Mouse (Mus musculus) heart, embryonic 16.5 days (tissue): Measurements from ENCODE around the gene Rbm19. TPM values are rescaled to one million over a fixed set of nuclear protein-coding genes. Genes with fewer than 3 reads are reported as not detected.
A peak's percentile ranks its signal among the peaks of the same experiment; 100 is the strongest.

Experiments used
- ATAC-seq: fragments of 200-750 bp; cut with Nextera tagmentation; replicated peaks from 2 replicates; pipeline ENCODE4 v1.8.0; 2017; ENCODE audit warnings: moderate number of reproducible peaks; ENCODE audit not compliant: insufficient read depth, low FRiP score; ENCODE audit errors: extremely low read depth
- H3K27ac ChIP-seq: fragments of 300-500 bp; sonication (generic); 2 replicates; pipeline ENCODE4 v1.5.1; 2014; ENCODE audit warnings: mild to moderate bottlenecking, low read length, control low read depth, moderate library complexity
- H3K27me3 ChIP-seq: fragments of 300-500 bp; sonication (generic); 2 replicates; pipeline ENCODE4 v1.6.1; 2014; ENCODE audit warnings: low read length, mixed read lengths; ENCODE audit not compliant: control insufficient read depth, insufficient read depth
- H3K36me3 ChIP-seq: fragments of 300-500 bp; sonication (generic); 2 replicates; pipeline ENCODE4 v1.6.1; 2014; ENCODE audit not compliant: control insufficient read depth, insufficient read depth
- H3K4me1 ChIP-seq: fragments of 300-500 bp; sonication (generic); 2 replicates; pipeline ENCODE4 v1.6.1; 2014; ENCODE audit warnings: low read length, mixed read lengths; ENCODE audit not compliant: control insufficient read depth, insufficient read depth
- H3K4me2 ChIP-seq: fragments of 300-500 bp; sonication (generic); 2 replicates; pipeline ENCODE4 v1.6.1; 2014; ENCODE audit warnings: low read depth, mild to moderate bottlenecking, control low read depth, low read length
- H3K4me3 ChIP-seq: fragments of 300-500 bp; sonication (generic); 2 replicates; pipeline ENCODE4 v1.5.1; 2014; ENCODE audit warnings: mild to moderate bottlenecking, control low read depth, low read length
- H3K9ac ChIP-seq: fragments of 300-500 bp; sonication (generic); 2 replicates; pipeline ENCODE4 v1.6.1; 2014; ENCODE audit warnings: low read length, control low read depth
- H3K9me3 ChIP-seq: fragments of 300-500 bp; sonication (generic); replicated peaks from 2 replicates; pipeline ENCODE4 v1.6.1; 2016; ENCODE audit warnings: low read length; ENCODE audit not compliant: control insufficient read depth
- WGBS: fragments of 180-500 bp; shearing (Covaris S2); extraction: QIAGEN DNeasy Blood & Tissue Kit; methylation state at CpG from one replicate; pipeline ENCODE4 v1.1.7; 2014; 5-methylcytosine and 5-hydroxymethylcytosine counted together
- polyA plus RNA-seq: library from polyadenylated mRNA; unstranded; fragments of >200 nt; fragmentation: Nextera tagmentation; extraction: Ambion mirVana; gene quantifications from 2 replicates; pipeline ENCODE4 v1.2.1, GENCODE M21; 2015

The Rbm19 gene
- polyA plus RNA-seq, 1 experiment from 2014 or later, result 14.6 TPM

DNA sequence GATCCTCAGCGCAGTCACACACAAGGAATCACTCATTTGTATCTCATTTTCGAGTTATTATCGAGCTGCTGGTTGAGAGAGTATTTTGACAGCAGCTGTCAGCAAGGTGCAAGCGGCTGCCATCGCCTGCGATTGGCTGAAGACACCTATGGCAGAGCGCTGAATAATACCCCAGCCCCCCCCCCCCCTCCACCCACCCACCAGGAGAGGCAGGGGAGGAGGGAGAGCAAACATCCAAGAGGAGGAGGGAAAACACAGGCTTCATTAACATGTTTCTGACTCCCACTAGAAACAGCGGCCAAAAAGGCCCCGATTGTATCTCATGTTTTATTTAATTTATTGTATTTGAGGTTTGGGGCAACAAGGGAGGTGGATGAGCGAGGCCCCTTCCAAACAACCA is 39.4 kb downstream of the Rbm19 start:
- no peaks in the 10 kb centered on the region for H3K9me3 ChIP-seq
- H3K9ac ChIP-seq, result no peak overlapping the region
- ATAC-seq, result no peak
- no peak overlapping the region for H3K4me3 ChIP-seq
- 0 out of 2 replicates have a peak, but pooled peaks cover 3% of the 10 kb centered on the region for H3K36me3 ChIP-seq
- H3K27ac ChIP-seq, result no peak overlapping the region
- no peaks in the 10 kb centered on the region for H3K27me3 ChIP-seq
- peaks cover 3% of the 10 kb centered on the region; the same call in 1 of the 2 replicates for H3K4me1 ChIP-seq
- WGBS, result 72% methylated on average over 10 of the region's 10 CpGs
- no peak overlapping the region for H3K4me2 ChIP-seq

DNA sequence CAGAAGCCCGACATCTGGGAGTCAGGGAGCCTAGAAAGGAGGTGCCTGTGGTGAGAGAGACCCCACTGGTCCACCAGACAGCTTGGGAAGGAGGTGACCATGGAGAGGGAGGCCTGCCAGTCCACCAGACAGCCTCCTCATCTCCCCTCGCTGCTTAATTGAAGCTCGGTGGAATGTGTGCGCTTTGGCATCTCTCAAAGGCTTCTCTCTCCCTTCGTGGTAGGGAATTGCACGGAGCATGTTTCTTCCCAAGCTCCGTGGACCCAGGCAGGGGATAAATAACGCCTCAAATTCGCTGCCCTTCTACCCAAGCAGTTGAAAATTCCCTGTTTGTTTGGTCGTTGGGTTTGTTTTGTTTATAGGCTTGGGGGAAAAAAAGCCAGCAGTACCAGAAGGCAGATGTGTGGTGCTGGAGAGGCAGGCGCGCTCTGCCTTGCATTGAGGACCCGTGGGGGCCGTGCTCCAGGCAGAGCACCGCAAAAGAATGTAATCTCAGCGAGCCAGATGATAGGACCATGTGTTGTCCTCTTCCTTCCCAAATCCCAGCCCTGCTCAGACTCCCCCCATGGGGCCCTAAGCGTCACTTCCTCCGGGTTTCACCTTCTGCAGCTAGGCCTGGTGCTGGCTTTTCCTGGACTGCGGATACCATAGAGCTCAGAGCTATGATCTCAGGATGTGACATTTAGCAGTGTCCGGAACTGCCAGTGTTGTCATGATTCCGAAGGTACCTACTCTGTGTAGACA is 40.1 kb downstream of the Rbm19 start:
- no peak overlapping the region for H3K4me2 ChIP-seq
- 48% methylated on average over 21 of the region's 21 CpGs for WGBS
- H3K4me1 ChIP-seq, result peaks cover 3% of the 10 kb centered on the region; the same call in 1 of the 2 replicates
- ATAC-seq, result peak; percentile 87
- H3K27ac ChIP-seq, result peak overlapping the region; percentile 15; the same call in 1 of the 2 replicates
- H3K9me3 ChIP-seq, result no peaks in the 10 kb centered on the region
- H3K36me3 ChIP-seq, result no peaks in the 10 kb centered on the region
- no peaks in the 10 kb centered on the region for H3K27me3 ChIP-seq
- no peak overlapping the region for H3K4me3 ChIP-seq
- H3K9ac ChIP-seq, result no peak overlapping the region

DNA sequence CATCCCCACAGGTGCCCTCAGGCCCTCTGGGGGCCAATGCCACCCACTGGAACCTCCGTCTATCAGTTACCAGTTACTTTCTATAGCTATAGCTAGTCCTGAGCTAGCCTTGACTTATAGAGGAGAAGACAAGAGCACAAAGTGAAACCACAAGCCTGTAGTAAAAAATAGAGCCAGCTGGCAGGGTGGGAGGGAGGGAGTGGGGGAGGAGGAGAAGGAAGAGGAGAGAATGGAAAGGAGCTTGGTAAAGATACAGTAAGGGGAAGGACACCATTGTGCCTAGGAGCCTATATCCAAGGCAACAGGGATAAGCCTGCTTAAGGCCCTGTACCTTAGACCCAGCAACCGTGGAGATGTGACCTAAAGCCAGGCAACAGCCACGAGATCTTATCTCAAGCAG is 40.9 kb downstream of the Rbm19 start:
- no peaks in the 10 kb centered on the region for H3K36me3 ChIP-seq

DNA sequence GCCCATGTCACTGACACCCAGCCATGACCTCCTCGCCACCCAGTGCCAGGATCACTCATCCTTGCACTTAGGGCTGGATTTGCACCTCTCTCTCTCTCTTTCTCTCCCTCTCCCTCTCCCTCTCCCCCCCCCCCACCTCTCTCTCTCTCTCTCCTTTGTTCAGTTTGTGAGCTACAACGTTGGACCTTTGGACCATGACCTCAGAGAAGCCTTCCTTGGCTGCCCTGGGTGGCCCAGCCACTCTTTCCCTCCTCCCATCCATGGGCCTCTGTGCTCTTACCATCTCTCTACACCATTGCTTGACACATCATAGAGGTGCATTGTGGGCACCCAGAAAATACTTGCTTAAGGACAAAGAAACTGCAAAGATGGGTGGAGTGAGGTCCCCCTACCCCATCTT is 42.2 kb downstream of the Rbm19 start:
- H3K27me3 ChIP-seq, result no peaks in the 10 kb centered on the region
- H3K9me3 ChIP-seq, result no peaks in the 10 kb centered on the region
- peaks cover 3% of the 10 kb centered on the region; the same call in 1 of the 2 replicates for H3K4me1 ChIP-seq
- no peaks in the 10 kb centered on the region for H3K36me3 ChIP-seq
- no peak overlapping the region for H3K4me2 ChIP-seq
- ATAC-seq, result no peak
- H3K27ac ChIP-seq, result no peak overlapping the region
- no peak overlapping the region for H3K9ac ChIP-seq
- H3K4me3 ChIP-seq, result no peak overlapping the region
- WGBS, result 76% methylated on average over 2 of the region's 2 CpGs

More for the DNA sequence above, 40.9 kb downstream of the Rbm19 start:
- Histone ChIP-seq H3K4me2 (no peak overlapping the region), H3K4me1 (peaks cover 3% of the 10 kb centered on the region; the same call in 1 of the 2 replicates), H3K9me3 (no peaks in the 10 kb centered on the region), H3K4me3 (no peak overlapping the region), H3K27me3 (no peaks in the 10 kb centered on the region), H3K27ac (no peak overlapping the region), H3K9ac (no peak overlapping the region)
- WGBS, result 58% methylated on average over 3 of the region's 3 CpGs
- no peak for ATAC-seq

DNA sequence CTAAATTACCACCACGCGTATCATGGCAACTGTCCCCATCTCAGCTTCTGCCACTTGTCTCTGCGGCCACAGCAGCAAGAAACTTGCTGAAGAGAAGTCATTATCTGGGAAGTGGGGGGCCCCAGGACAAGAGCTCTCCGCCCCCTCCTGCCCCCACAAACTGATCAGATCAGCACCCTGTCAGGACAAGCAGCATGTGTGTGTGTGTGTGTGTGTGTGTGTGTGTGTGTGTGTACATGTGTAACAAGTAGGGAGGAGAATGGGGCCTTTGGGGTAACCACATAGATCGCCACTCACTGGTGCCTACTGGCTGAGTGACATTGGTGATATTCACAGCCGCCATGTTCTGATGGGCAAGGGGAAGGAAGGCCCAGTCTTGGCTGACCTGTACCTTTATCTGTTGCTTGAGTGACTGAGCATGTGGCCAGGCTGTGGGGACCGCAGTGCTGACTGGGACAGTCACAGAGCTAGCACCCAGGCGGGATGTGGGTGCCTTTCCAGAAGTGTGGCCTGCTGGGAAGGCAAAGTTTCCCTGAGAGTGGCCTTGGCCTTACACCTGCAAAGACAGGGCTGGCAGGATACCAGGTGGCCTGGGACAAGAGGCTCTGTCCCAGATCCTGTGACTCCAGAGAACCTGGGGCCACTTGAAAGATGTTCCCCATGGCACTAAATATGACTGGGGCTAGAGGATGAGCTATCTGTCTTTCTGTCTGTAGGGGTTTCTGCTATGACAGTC is 44.8 kb downstream of the Rbm19 start:
- WGBS, result 87% methylated on average over 8 of the region's 8 CpGs
- no peak for ATAC-seq

DNA sequence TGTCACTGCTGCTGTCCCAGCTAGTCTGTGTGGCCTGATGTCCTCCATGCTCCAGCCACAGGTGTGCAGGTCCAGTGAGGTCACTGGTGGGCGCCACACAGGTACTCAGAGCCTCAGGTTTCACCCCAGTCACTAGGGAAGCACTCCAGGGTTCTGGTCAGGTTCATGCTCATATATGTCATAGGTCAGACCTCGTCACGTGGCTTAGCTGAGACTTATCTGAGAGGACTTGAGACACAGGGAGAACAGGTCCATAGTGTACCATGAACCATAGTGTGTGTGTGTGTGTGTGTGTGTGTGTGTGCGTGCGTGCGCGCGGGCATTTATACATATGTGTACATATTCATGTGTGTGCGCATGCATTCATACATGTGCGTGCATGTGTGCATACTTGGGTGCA is 46.4 kb downstream of the Rbm19 start:
- H3K36me3 ChIP-seq, result no peaks in the 10 kb centered on the region
- H3K27me3 ChIP-seq, result no peaks in the 10 kb centered on the region

More for the DNA sequence above, 44.8 kb downstream of the Rbm19 start:
- Histone ChIP-seq H3K4me3 (no peak overlapping the region), H3K4me2 (no peak overlapping the region), H3K27ac (no peak overlapping the region), H3K4me1 (peaks cover 3% of the 10 kb centered on the region; the same call in 1 of the 2 replicates), H3K9ac (no peak overlapping the region), H3K9me3 (no peaks in the 10 kb centered on the region), H3K27me3 (no peaks in the 10 kb centered on the region), H3K36me3 (no peaks in the 10 kb centered on the region)

DNA sequence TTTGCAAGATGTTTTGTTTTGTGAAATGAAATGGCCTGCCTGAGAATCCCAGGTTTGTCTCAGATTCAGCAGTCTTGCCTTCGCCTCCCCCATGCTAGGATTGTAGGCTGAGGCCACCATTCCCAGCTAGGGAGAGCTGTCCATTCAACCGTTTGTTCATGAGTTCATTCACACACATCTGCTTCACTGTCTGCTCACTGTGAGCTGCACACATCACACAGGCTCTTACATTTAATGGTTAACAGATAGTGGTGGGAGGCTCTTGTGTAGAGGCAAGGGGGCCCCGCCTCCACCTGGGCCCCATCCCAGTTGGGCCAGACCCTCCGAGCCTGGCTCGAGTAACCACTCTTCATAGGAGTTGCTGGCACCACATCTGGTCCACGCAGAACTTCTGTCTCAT is 47.2 kb downstream of the Rbm19 start:
- no peaks in the 10 kb centered on the region for H3K9me3 ChIP-seq
- H3K4me3 ChIP-seq, result no peak overlapping the region
- H3K9ac ChIP-seq, result no peak overlapping the region
- H3K27me3 ChIP-seq, result no peaks in the 10 kb centered on the region
- ATAC-seq, result no peak
- no peak overlapping the region for H3K27ac ChIP-seq
- WGBS, result 73% methylated on average over 6 of the region's 6 CpGs
- no peak overlapping the region for H3K4me2 ChIP-seq
- no peaks in the 10 kb centered on the region for H3K36me3 ChIP-seq
- H3K4me1 ChIP-seq, result no peaks in the 10 kb centered on the region

More for the DNA sequence above, 46.4 kb downstream of the Rbm19 start:
- 97% methylated on average over 10 of the region's 10 CpGs for WGBS
- no peak overlapping the region for H3K27ac ChIP-seq
- no peak overlapping the region for H3K9ac ChIP-seq
- H3K4me2 ChIP-seq, result no peak overlapping the region
- H3K9me3 ChIP-seq, result no peaks in the 10 kb centered on the region
- H3K4me3 ChIP-seq, result no peak overlapping the region
- H3K4me1 ChIP-seq, result no peaks in the 10 kb centered on the region
- ATAC-seq, result no peak

DNA sequence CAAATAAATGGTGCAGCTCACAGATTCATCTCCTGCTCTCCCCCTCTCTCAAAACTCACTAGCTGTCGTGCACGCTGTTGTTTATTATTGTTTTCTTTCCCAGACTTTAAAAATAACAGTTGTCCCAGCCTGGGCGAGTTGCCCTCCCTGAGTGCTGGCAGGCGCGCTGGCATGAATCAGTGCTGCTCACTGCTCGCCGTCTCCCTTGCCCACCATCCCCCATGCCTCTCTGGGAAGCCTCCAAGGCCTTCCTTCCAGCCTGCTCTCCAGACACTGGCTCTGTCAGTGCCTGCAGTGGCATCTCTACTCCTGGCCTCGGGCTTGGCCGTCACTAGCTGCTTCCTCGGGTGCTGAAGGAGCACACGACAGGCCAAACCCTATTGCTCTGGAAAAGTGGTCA is 48.2 kb downstream of the Rbm19 start:
- no peaks in the 10 kb centered on the region for H3K27me3 ChIP-seq
- H3K4me2 ChIP-seq, result no peak overlapping the region
- no peak for ATAC-seq
- no peak overlapping the region for H3K9ac ChIP-seq
- H3K36me3 ChIP-seq, result no peaks in the 10 kb centered on the region
- 73% methylated on average over 11 of the region's 11 CpGs for WGBS
- H3K4me1 ChIP-seq, result no peaks in the 10 kb centered on the region
- H3K9me3 ChIP-seq, result no peaks in the 10 kb centered on the region
- H3K4me3 ChIP-seq, result no peak overlapping the region
- H3K27ac ChIP-seq, result no peak overlapping the region
